ENCODE assay signal across 7 mouse cellular contexts in the genomic region with DNA sequence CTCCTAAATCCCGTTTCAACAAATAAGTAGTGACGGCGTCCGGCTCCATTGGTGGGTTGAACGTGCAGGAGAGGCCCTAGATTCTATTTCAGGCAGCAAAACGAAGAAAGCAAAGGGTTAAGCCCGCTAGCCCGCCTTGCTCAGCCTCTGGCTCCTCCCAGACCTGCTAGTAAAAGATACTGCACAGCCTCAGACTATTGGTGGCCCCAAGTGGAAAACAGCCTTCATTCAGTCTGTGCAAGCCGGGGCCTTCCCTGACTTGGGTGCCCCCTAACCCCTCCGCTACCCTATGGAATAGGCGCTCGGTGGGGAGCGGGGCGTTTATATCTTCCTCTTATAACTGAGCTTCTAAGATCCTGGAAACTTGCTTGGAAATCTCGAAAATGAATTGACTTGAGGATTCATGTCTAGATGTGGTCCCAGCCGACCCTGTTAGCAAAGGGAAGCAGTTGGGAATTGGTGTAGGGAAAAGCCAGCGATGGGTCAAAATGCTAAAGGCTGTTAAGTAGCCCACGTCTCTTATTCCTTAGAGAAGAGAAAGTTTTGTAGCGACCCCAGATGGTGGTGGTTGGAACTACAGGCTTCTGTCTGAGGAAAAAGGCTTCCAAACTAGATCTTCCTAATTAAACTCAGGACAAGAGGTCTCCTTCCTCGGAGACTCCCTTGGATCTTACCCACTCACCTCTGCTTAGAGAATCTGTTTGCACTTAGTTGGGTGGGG. TPM values are rescaled to one million over a fixed set of nuclear protein-coding genes. Genes with fewer than 3 reads are reported as not detected.
DNase-seq lines count a peak whose midpoint lies in the region; ATAC-seq lines count a peak whose summit lies in the region.

No protein-coding gene starts in this region.

- peak; percentile 84 for DNase-seq in R1 (ENCODE audit: low read depth, low spot score)
- DNase-seq in cerebellum, adult 11-12 months, result peak; percentile 58
- peak; percentile 94 for DNase-seq in forebrain, embryonic 14.5 days (ENCODE audit: low spot score)
- peak; percentile 89 for DNase-seq in hindbrain, embryonic 11.5 days (ENCODE audit: low spot score)
- peak; percentile 58 to 88 for DNase-seq in layer of hippocampus, postnatal 25 days (ENCODE audit: extremely low spot score in 1 of 2, low spot score in 1 of 2)
- DNase-seq in lung, postnatal 25 days (ENCODE audit: low spot score), result peak; percentile 39
- DNase-seq in right cerebral cortex, adult 2 months (ENCODE audit: low spot score in 2 of 2), result peak; percentile 75 to 80

- WGBS in forebrain, embryonic 14.5 days, result 0% methylated on average over 20 of the region's 20 CpGs
- WGBS in hindbrain, embryonic 11.5 days, result under 1% methylated on average over 20 of the region's 20 CpGs

- H3K9me3 ChIP-seq in forebrain, embryonic 14.5 days (replicated peaks; ENCODE audit: control insufficient read depth, low read length), result no peaks in the 10 kb centered on the region
- H3K9me3 ChIP-seq in hindbrain, embryonic 11.5 days (ENCODE audit: control insufficient read depth, low read length), result no peaks in the 10 kb centered on the region

- peak overlapping the region; percentile 73 for H3K4me3 ChIP-seq in forebrain, embryonic 14.5 days (ENCODE audit: low read depth, low read length)
- H3K4me3 ChIP-seq in hindbrain, embryonic 11.5 days (ENCODE audit: low read depth, low read length), result peak overlapping the region; percentile 65

- peaks cover 1% of the 10 kb centered on the region; the same call in 1 of the 2 replicates for H3K36me3 ChIP-seq in forebrain, embryonic 14.5 days (ENCODE audit: control insufficient read depth, insufficient read depth, low read length)
- H3K36me3 ChIP-seq in hindbrain, embryonic 11.5 days (ENCODE audit: control insufficient read depth, insufficient read depth, low read length), result no peaks in the 10 kb centered on the region

- H3K27ac ChIP-seq in forebrain, embryonic 14.5 days (ENCODE audit: low read depth, low read length), result peak overlapping the region; percentile 96
- peak overlapping the region; percentile 88 for H3K27ac ChIP-seq in hindbrain, embryonic 11.5 days (ENCODE audit: low read depth, low read length)

- H3K27me3 ChIP-seq in forebrain, embryonic 14.5 days (replicated peaks; ENCODE audit: control insufficient read depth, insufficient read depth, low read length), result no peaks in the 10 kb centered on the region
- 0 out of 2 replicates have a peak, but pooled peaks cover 2% of the 10 kb centered on the region for H3K27me3 ChIP-seq in hindbrain, embryonic 11.5 days (ENCODE audit: control insufficient read depth, insufficient read depth, low read length)

- H3K4me2 ChIP-seq in forebrain, embryonic 14.5 days (ENCODE audit: low read length), result peak overlapping the region; percentile 87
- H3K4me2 ChIP-seq in hindbrain, embryonic 11.5 days (replicated peaks; ENCODE audit: low read depth, low read length), result peak overlapping the region; percentile 86

- peak; percentile 53 for ATAC-seq in forebrain, embryonic 14.5 days
- ATAC-seq in hindbrain, embryonic 11.5 days (ENCODE audit: low FRiP score), result peak; percentile 33

- H3K4me1 ChIP-seq in forebrain, embryonic 14.5 days (ENCODE audit: control insufficient read depth, insufficient read depth, low read length), result peaks cover 12% of the 10 kb centered on the region
- peaks cover 10% of the 10 kb centered on the region for H3K4me1 ChIP-seq in hindbrain, embryonic 11.5 days (replicated peaks; ENCODE audit: control insufficient read depth, insufficient read depth, low read length)

- peak overlapping the region; percentile 81 for H3K9ac ChIP-seq in forebrain, embryonic 14.5 days (ENCODE audit: low read length)
- H3K9ac ChIP-seq in hindbrain, embryonic 11.5 days (ENCODE audit: low read depth, low read length), result peak overlapping the region; percentile 73

RNA-seq across cellular contexts. Expression of a gene that starts 0.9 kb away (rescaled TPM):
- 15.3 and 16.8 TPM in 2 replicates for polyA plus RNA-seq in forebrain, embryonic 14.5 days (2014; fragmentation: Nextera tagmentation; extraction: Ambion mirVana)
- 9.8 and 11.7 TPM in 2 replicates for polyA plus RNA-seq in hindbrain, embryonic 11.5 days (2014; fragmentation: Nextera tagmentation; extraction: Ambion mirVana)
- 100 to 1,000 TPM; 149 TPM for total RNA-seq in layer of hippocampus, postnatal 25 days (2021)

RNA-seq across cellular contexts. Expression of a gene that starts 11.9 kb away (rescaled TPM):
- not detected in 2 replicates for polyA plus RNA-seq in forebrain, embryonic 14.5 days (2014; fragmentation: Nextera tagmentation; extraction: Ambion mirVana)
- not detected in 2 replicates for polyA plus RNA-seq in hindbrain, embryonic 11.5 days (2014; fragmentation: Nextera tagmentation; extraction: Ambion mirVana)
- not detected for total RNA-seq in layer of hippocampus, postnatal 25 days (2021)

RNA-seq across cellular contexts. Expression of a gene that starts 18.4 kb away (rescaled TPM):
- polyA plus RNA-seq in forebrain, embryonic 14.5 days (2014; fragmentation: Nextera tagmentation; extraction: Ambion mirVana), result not detected in 2 replicates
- polyA plus RNA-seq in hindbrain, embryonic 11.5 days (2014; fragmentation: Nextera tagmentation; extraction: Ambion mirVana), result 1.7 and 2.7 TPM in 2 replicates
- not detected for total RNA-seq in layer of hippocampus, postnatal 25 days (2021)

RNA-seq across cellular contexts. Expression of a gene that starts 47.9 kb away (rescaled TPM):
- 0.23 TPM in 1 of 2 replicates, not detected in the other for polyA plus RNA-seq in forebrain, embryonic 14.5 days (2014; fragmentation: Nextera tagmentation; extraction: Ambion mirVana)
- 0.09 and 0.13 TPM in 2 replicates for polyA plus RNA-seq in hindbrain, embryonic 11.5 days (2014; fragmentation: Nextera tagmentation; extraction: Ambion mirVana)
- not detected for total RNA-seq in layer of hippocampus, postnatal 25 days (2021)

RNA-seq across cellular contexts. Expression of a gene that starts 56.1 kb away (rescaled TPM):
- 0.14 and 0.17 TPM in 2 replicates for polyA plus RNA-seq in forebrain, embryonic 14.5 days (2014; fragmentation: Nextera tagmentation; extraction: Ambion mirVana)
- polyA plus RNA-seq in hindbrain, embryonic 11.5 days (2014; fragmentation: Nextera tagmentation; extraction: Ambion mirVana), result 0.14 TPM in 1 of 2 replicates, not detected in the other
- not detected for total RNA-seq in layer of hippocampus, postnatal 25 days (2021)

Comparison
In these comparisons a context has a peak if more than half of its experiments do, and no peak if none do; other contexts are left out.
1. Peak in every context shown above with its lines: DNase-seq, ATAC-seq, H3K4me3 ChIP-seq and H3K27ac ChIP-seq.
2. DNase-seq: peak in every context shown above with its lines; median percentile 94 in forebrain, embryonic 14.5 days; 89 in hindbrain, embryonic 11.5 days; 84 in R1; 78 in right cerebral cortex, adult 2 months; 73 in layer of hippocampus, postnatal 25 days; 58 in cerebellum, adult 11-12 months; 39 in lung, postnatal 25 days.